Mouse (Mus musculus) cerebellum, adult 2 months (tissue): ENCODE measurements around the gene Ddc. TPM values are rescaled to one million over a fixed set of nuclear protein-coding genes. Genes with fewer than 3 reads are reported as not detected.

Experiments
- DNase-seq, 2 experiments: peaks; one replicate each; pipeline ENCODE4 v3.0.0; 2021
- H3K27ac ChIP-seq: fragments of 200-500 bp; 2 replicates; pipeline ENCODE4 v1.5.1; 2012; ENCODE audit warnings: low read length, control low read depth, inconsistent platforms; ENCODE audit not compliant: insufficient read depth
- H3K27me3 ChIP-seq: fragments of 200-500 bp; 2 replicates; pipeline ENCODE4 v1.6.1; 2012; ENCODE audit warnings: inconsistent platforms, mild to moderate bottlenecking, low read length, moderate library complexity; ENCODE audit not compliant: control insufficient read depth, insufficient read depth
- H3K4me1 ChIP-seq: fragments of 200-500 bp; 2 replicates; pipeline ENCODE4 v1.6.1; 2011; ENCODE audit warnings: low read length; ENCODE audit not compliant: control insufficient read depth, insufficient read depth
- H3K4me3 ChIP-seq: fragments of 200-500 bp; replicated peaks from 2 replicates; pipeline ENCODE3; 2011; ENCODE audit warnings: mild to moderate bottlenecking, low read depth, low read length, control low read depth; ENCODE audit not compliant: insufficient read depth
- CTCF ChIP-seq: fragments of 200-500 bp; IDR thresholded peaks from 2 replicates; pipeline ENCODE4 v1.5.1; 2011; ENCODE audit warnings: low read depth, mild to moderate bottlenecking, control low read depth, low read length, moderate library complexity, borderline replicate concordance; ENCODE audit not compliant: insufficient read depth
- POLR2A ChIP-seq: fragments of 200-500 bp; IDR thresholded peaks from 2 replicates; pipeline ENCODE4 v1.6.1; 2011; ENCODE audit warnings: low read length, control low read depth, borderline replicate concordance; ENCODE audit not compliant: insufficient read depth
- WGBS: fragments of 180-500 bp; shearing (Covaris S2); methylation state at CpG from one replicate; pipeline ENCODE4 v1.1.7; 2018; 5-methylcytosine and 5-hydroxymethylcytosine counted together
- polyA plus RNA-seq: library from polyadenylated mRNA; depleted of rRNA; stranded (reverse); fragments of >200 nt; gene quantifications from 2 replicates; pipeline ENCODE4 v1.2.3, GENCODE M21; 2012

The Ddc gene
- polyA plus RNA-seq, 1 experiment: 13.1 TPM

DNA sequence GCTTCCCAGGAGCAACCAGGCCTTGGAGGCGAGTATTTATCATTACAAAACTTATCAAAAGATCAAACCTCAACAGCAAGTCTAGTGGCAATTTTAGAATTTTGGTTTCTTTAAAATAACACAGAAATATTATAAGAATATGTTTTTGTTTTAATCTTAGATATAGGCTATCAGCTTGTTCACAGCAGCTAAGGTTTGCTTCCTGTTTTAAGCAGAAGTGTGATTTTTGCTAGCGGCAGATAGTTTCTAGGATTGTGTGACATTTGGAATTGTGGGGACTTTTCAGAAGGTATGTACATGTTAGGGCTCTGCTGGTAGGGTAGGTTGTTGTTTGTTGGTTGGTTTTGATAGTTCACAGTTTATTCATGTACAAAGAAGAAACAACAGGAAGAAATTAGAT lies 2.5 kb downstream of the Ddc start:
- WGBS: 94% methylated on average over 2 of the region's 2 CpGs
- Histone ChIP-seq H3K4me1 (no peaks in the 10 kb centered on the region), H3K27ac (no peak overlapping the region), H3K27me3 (no peaks in the 10 kb centered on the region), H3K4me3 (no peak overlapping the region)
- DNase-seq: no peak
- TF ChIP-seq CTCF (no peak), POLR2A (no peak)

DNA sequence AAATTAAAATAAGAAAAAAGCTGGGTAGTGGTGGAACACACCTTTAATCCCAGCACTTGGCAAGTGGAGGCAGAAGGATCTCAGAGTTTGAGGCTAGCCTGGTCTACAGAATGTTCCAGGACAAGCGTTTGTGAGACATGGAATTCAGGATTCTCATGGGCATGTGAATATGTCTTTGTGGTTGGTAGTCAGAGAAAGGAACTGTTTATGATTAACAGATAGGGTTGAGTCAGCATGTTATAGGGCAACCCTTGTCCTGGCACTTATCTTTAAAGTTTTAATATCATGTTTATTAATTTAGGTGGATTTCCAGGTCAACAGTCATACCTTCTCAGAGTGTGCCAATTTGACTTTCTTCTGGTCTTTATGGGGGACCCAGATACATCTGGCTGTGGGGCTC lies 4.2 kb downstream of the Ddc start:
- no peak for TF ChIP-seq POLR2A
- no peak for TF ChIP-seq CTCF
- Histone ChIP-seq H3K4me1 (no peaks in the 10 kb centered on the region), H3K4me3 (no peak overlapping the region), H3K27ac (no peak overlapping the region), H3K27me3 (no peaks in the 10 kb centered on the region)
- no peak for DNase-seq
- WGBS: 88% methylated on average over 1 of the region's 1 CpGs

GRCm38 (mm10) chr11:11892993-11893602 lies 4.8 kb downstream of the Ddc start:
- H3K27me3 ChIP-seq: no peaks in the 10 kb centered on the region
- H3K4me3 ChIP-seq: no peak overlapping the region
- 47% methylated on average over 10 of the region's 10 CpGs for WGBS
- TF ChIP-seq CTCF (no peak), POLR2A (no peak)
- DNase-seq: no peak
- H3K4me1 ChIP-seq: no peaks in the 10 kb centered on the region
- H3K27ac ChIP-seq: no peak overlapping the region

DNA sequence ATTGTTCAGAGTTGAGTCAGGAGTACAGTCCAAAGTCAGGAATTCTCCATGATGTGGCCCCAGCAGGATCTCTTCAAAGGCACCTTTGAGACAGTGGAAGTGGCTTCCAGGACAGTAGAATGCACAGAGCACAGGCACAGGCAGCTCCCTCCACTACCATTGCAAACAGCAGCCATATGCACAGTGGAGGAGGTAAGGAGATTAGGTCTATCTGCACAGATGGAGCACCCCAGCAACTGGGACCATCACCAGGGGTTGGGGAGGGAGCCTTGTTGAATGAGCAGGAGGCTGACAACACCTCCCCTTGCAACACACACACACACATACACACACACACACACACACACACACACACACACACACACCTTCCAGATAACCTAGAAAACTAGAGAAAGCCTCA lies 6.1 kb downstream of the Ddc start:
- no peak for DNase-seq
- Histone ChIP-seq H3K4me1 (no peaks in the 10 kb centered on the region), H3K27ac (no peak overlapping the region), H3K4me3 (no peak overlapping the region), H3K27me3 (no peaks in the 10 kb centered on the region)
- no peak for TF ChIP-seq CTCF
- no peak for TF ChIP-seq POLR2A

DNA sequence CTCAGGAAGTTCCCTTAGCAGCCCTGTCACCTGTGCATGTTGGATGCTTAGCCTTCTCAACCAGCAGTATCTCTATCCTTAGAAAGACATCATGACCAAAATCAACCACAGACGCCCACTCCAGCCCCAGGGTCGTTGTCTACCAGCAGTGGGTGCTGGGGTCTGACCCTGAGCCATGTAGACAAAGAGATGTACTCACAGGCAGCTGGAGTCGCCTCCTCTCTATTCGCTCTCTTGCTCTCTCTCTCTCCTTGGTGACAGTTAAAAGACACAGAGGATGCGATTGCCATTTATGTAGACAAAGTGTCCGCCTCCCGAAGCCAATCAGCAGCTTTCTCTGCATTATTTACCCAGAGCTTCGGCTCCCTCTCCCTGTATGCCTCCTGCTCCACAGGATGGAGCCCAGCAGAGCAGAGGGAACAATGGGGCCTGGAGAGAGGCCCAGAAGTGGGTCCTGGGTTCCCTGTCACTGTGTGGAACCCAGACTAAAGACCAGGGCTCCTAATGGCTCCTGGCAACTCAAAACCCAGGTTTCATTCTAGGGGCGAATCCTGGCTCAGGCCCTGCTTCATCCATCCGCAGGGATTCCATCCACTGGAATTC lies 7.7 kb downstream of the Ddc start:
- H3K4me1 ChIP-seq: no peaks in the 10 kb centered on the region
- no peak overlapping the region for H3K4me3 ChIP-seq
- DNase-seq: no peak
- no peak for TF ChIP-seq POLR2A
- TF ChIP-seq CTCF: no peak
- 48% methylated on average over 10 of the region's 10 CpGs for WGBS
- H3K27me3 ChIP-seq: no peaks in the 10 kb centered on the region
- no peak overlapping the region for H3K27ac ChIP-seq

DNA sequence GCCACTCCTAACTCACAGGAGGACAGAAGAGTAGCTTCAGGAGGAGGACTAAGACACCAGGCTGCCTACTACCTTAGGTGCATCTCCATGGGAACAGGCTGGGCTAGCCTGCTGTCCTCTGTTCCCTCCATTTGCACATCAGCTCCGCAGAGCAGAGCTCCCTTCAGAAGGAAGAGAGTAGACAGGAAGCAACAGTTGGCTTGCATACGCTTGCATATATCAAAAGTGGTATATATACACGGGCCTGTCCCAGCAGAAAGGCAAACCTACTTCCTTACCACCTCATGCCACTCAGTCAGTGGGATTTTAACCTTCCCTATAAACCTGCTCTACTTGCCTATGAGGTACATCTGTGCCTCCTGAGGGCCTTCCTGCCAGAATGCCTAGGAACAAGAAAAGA lies 9.2 kb downstream of the Ddc start:
- no peak overlapping the region for H3K27ac ChIP-seq
- no peak for TF ChIP-seq CTCF
- no peak for TF ChIP-seq POLR2A
- no peak overlapping the region for H3K4me3 ChIP-seq
- no peak for DNase-seq
- no peaks in the 10 kb centered on the region for H3K27me3 ChIP-seq
- WGBS: 84% methylated on average over 3 of the region's 3 CpGs
- H3K4me1 ChIP-seq: no peaks in the 10 kb centered on the region

GRCm38 (mm10) chr11:11888051-11888450 lies 9.9 kb downstream of the Ddc start:
- WGBS: 85% methylated on average over 3 of the region's 3 CpGs
- H3K27me3 ChIP-seq: no peaks in the 10 kb centered on the region
- no peak for DNase-seq
- TF ChIP-seq CTCF (no peak), POLR2A (no peak)
- no peak overlapping the region for H3K4me3 ChIP-seq
- H3K4me1 ChIP-seq: no peaks in the 10 kb centered on the region
- no peak overlapping the region for H3K27ac ChIP-seq

GRCm38 (mm10) chr11:11886403-11886998 lies 11.4 kb downstream of the Ddc start:
- TF ChIP-seq CTCF (no peak), POLR2A (no peak)
- 51% methylated on average over 4 of the region's 4 CpGs for WGBS
- no peak overlapping the region for H3K4me3 ChIP-seq
- no peaks in the 10 kb centered on the region for H3K4me1 ChIP-seq
- H3K27ac ChIP-seq: no peak overlapping the region
- no peaks in the 10 kb centered on the region for H3K27me3 ChIP-seq
- no peak for DNase-seq
